9 mouse cellular contexts compared by ENCODE assay signal in the genomic region with DNA sequence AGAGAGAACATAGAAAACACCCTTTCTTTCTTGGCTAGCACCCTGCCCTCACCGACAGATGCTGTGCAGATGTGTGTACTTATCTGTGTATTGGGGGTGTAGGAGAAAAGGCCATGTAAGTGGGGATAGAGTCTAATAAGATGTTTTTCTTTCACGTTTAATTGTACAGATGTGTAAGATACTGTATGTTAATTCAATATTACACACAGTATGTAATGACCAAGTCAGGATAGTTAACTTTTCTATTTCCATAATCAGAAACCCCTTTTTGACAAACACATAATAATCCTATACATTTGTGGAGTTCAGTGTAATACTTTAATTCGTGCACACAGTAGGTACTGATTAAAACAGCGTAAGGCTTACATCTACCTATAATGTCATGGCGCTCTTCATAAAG. TPM values are rescaled to one million over a fixed set of nuclear protein-coding genes. Genes with fewer than 3 reads are reported as not detected.
A peak's percentile ranks its signal among the peaks of the same experiment; 100 is the strongest.
DNase-seq lines count a peak whose midpoint lies in the region; ATAC-seq and TF ChIP-seq lines count a peak whose summit lies in the region.
"Had no signal": no experiment of that assay in that cellular context is flagged by ENCODE, and none has a peak within 500 bp of the region (broad histone marks: within the 10 kb centered on the region; RNA-seq: fewer than 3 reads in every experiment).

A gene (plus strand): TSS at position 301 of the 400 bp plus-strand sequence.

- H3K27ac ChIP-seq in layer of hippocampus, adult 2 months, result peak within 1 kb of the TSS; percentile 83
- H3K27ac ChIP-seq in embryonic facial prominence, embryonic 14.5 days (replicated peaks; ENCODE audit: low read depth, low read length), result no peak within 1 kb of the TSS
- H3K27ac ChIP-seq in midbrain, embryonic 16.5 days (ENCODE audit: low read length), result peak within 1 kb of the TSS; percentile 68
- H3K27ac ChIP-seq: macrophage had no signal

- peaks cover 45% of the 10 kb centered on the region for H3K27me3 ChIP-seq in embryonic facial prominence, embryonic 14.5 days (replicated peaks; ENCODE audit: control insufficient read depth, insufficient read depth, low read length)
- H3K27me3 ChIP-seq in midbrain, embryonic 16.5 days (ENCODE audit: control insufficient read depth, insufficient read depth, low read depth, low read length), result peaks cover 8% of the 10 kb centered on the region; the same call in 1 of the 2 replicates

- peak within 1 kb of the TSS; percentile 99 for H3K4me2 ChIP-seq in embryonic facial prominence, embryonic 14.5 days (ENCODE audit: low read depth, low read length)
- peak within 1 kb of the TSS; percentile 97 for H3K4me2 ChIP-seq in midbrain, embryonic 16.5 days (ENCODE audit: low read length)

- no peak for DNase-seq in layer of hippocampus, adult 2 months (ENCODE audit: low spot score in 2 of 2)
- DNase-seq in layer of hippocampus, adult 9-10 months (ENCODE audit: low spot score), result no peak
- no peak for DNase-seq in embryonic facial prominence, embryonic 14.5 days (ENCODE audit: low spot score)
- DNase-seq in layer of hippocampus, postnatal 14 days (ENCODE audit: low spot score in 2 of 2), result no peak
- no peak for DNase-seq in urinary bladder, postnatal 36 days (ENCODE audit: low spot score in 2 of 2)
- no peak for DNase-seq in frontal cortex, postnatal 36 days (ENCODE audit: low spot score in 2 of 2)

- no peaks in the 10 kb centered on the region for H3K36me3 ChIP-seq in embryonic facial prominence, embryonic 14.5 days (ENCODE audit: control insufficient read depth, insufficient read depth, low read length)
- no peaks in the 10 kb centered on the region for H3K36me3 ChIP-seq in midbrain, embryonic 16.5 days (ENCODE audit: control insufficient read depth, insufficient read depth, low read length)

- 72% methylated on average over 5 of the region's 5 CpGs for WGBS in embryonic facial prominence, embryonic 14.5 days
- WGBS in midbrain, embryonic 16.5 days, result 73% methylated on average over 5 of the region's 5 CpGs

- peak within 1 kb of the TSS; percentile 76 for H3K4me3 ChIP-seq in layer of hippocampus, adult 2 months
- H3K4me3 ChIP-seq in embryonic facial prominence, embryonic 14.5 days (ENCODE audit: low read depth, low read length), result peak within 1 kb of the TSS; percentile 54
- H3K4me3 ChIP-seq in midbrain, embryonic 16.5 days (ENCODE audit: low read depth, low read length), result peak within 1 kb of the TSS; percentile 59

- H3K9me3 ChIP-seq in embryonic facial prominence, embryonic 14.5 days (ENCODE audit: control insufficient read depth, low read length), result no peaks in the 10 kb centered on the region
- H3K9me3 ChIP-seq in midbrain, embryonic 16.5 days (replicated peaks; ENCODE audit: control insufficient read depth, low read length, poor library complexity, severe bottlenecking), result no peaks in the 10 kb centered on the region

- H3K9ac ChIP-seq in embryonic facial prominence, embryonic 14.5 days (ENCODE audit: low read depth, low read length), result peak within 1 kb of the TSS; percentile 60
- H3K9ac ChIP-seq in midbrain, embryonic 16.5 days (ENCODE audit: low read depth, low read length), result peak within 1 kb of the TSS; percentile 74

- no peak for TF ChIP-seq CTCF in layer of hippocampus, adult 2 months (conservative IDR thresholded peaks at IDR 0.05)

- ATAC-seq in embryonic facial prominence, embryonic 14.5 days (ENCODE audit: low read depth), result no peak
- no peak for ATAC-seq in midbrain, embryonic 16.5 days
- ATAC-seq in CD4-positive, CD25-positive, alpha-beta regulatory T cell, adult 4 months, result no peak

- H3K4me1 ChIP-seq in embryonic facial prominence, embryonic 14.5 days (ENCODE audit: control insufficient read depth, insufficient read depth, low read length), result peaks cover 27% of the 10 kb centered on the region
- H3K4me1 ChIP-seq in midbrain, embryonic 16.5 days (ENCODE audit: control insufficient read depth, insufficient read depth, low read length), result peaks cover 21% of the 10 kb centered on the region

RNA-seq across cellular contexts. Expression of the gene that starts here (rescaled TPM):
- total RNA-seq in layer of hippocampus, adult 2 months (2021), result 10 to 100 TPM; 10.3 to 12.0 TPM
- polyA plus RNA-seq in embryonic facial prominence, embryonic 14.5 days (2014; fragmentation: Nextera tagmentation; extraction: Ambion mirVana), result 2.1 and 2.3 TPM in 2 replicates
- total RNA-seq in layer of hippocampus, postnatal 14 days (2021), result 10 to 100 TPM; 13.6 to 14.5 TPM
- 1.9 and 3.3 TPM in 2 replicates for polyA plus RNA-seq in midbrain, embryonic 16.5 days (2015; fragmentation: Nextera tagmentation; extraction: Ambion mirVana)
- not detected for polyA plus RNA-seq in CD4-positive, CD25-positive, alpha-beta regulatory T cell, adult 4 months (2017; shearing (Covaris generic))
- polyA plus RNA-seq: macrophage had no signal
